Comparison of ENCODE assay signal across 8 mouse cellular contexts in the genomic region with DNA sequence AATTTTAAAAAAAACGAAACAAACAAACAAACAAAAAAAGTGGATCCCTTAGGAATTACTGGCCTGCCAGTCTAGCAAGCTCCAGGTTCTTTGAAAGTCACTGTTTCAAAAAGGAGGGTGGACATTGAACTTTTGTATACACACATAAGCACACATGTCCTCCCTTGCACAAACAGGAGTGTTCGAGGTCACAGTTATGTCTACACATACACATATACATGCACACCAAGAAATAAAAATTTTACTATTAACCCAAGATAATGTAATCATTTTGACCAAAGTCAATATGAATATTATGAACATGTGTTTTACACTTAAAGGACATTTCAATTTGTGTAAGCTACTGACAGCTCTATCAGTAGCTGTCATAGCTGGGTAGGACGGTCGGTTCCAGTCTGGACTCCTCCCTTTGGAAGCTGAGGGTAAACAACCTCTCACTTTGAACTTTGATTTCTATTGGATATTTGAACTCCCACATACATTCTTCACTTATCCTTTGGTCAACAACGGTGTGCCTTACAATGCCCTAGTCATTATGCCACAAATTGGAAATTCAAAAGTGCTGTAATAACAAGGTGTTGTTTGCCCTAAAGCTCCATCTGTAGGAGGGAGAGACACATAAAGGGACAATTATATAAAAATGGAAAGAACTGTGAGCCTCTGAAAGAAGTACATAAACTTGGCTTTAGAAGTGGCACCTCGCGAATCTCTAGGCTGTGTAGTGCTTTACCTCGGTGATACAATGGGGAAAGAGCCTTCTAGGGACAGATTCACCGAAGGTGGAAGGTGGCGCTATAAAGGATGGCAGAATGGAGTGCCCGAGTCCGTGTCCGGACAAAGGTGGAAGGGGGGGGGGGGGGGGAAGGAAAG. TPM values are rescaled to one million over a fixed set of nuclear protein-coding genes. Genes with fewer than 3 reads are reported as not detected.
DNase-seq lines count a peak whose midpoint lies in the region; ATAC-seq lines count a peak whose summit lies in the region.

No protein-coding gene starts in this region.

- peak overlapping the region; percentile 44; the same call in 1 of the 2 replicates for H3K9ac ChIP-seq in forebrain, embryonic 12.5 days
- no peak overlapping the region for H3K9ac ChIP-seq in limb, embryonic 13.5 days
- peak overlapping the region; percentile 61 for H3K9ac ChIP-seq in neural tube, embryonic 13.5 days

- H3K4me3 ChIP-seq in forebrain, embryonic 12.5 days (replicated peaks), result peak overlapping the region; percentile 89
- H3K4me3 ChIP-seq in limb, embryonic 13.5 days, result peak overlapping the region; percentile 90
- H3K4me3 ChIP-seq in neural tube, embryonic 13.5 days, result peak overlapping the region; percentile 93

- H3K4me2 ChIP-seq in forebrain, embryonic 12.5 days, result peak overlapping the region; percentile 95
- H3K4me2 ChIP-seq in limb, embryonic 13.5 days (replicated peaks), result peak overlapping the region; percentile 92
- peak overlapping the region; percentile 92 for H3K4me2 ChIP-seq in neural tube, embryonic 13.5 days

- peaks cover 40% of the 10 kb centered on the region for H3K4me1 ChIP-seq in forebrain, embryonic 12.5 days
- peaks cover 32% of the 10 kb centered on the region for H3K4me1 ChIP-seq in limb, embryonic 13.5 days
- H3K4me1 ChIP-seq in neural tube, embryonic 13.5 days (replicated peaks), result peaks cover 42% of the 10 kb centered on the region

- no peaks in the 10 kb centered on the region for H3K9me3 ChIP-seq in forebrain, embryonic 12.5 days
- H3K9me3 ChIP-seq in limb, embryonic 13.5 days, result no peaks in the 10 kb centered on the region
- H3K9me3 ChIP-seq in neural tube, embryonic 13.5 days, result no peaks in the 10 kb centered on the region

- H3K27me3 ChIP-seq in forebrain, embryonic 12.5 days, result no peaks in the 10 kb centered on the region
- no peaks in the 10 kb centered on the region for H3K27me3 ChIP-seq in limb, embryonic 13.5 days
- H3K27me3 ChIP-seq in neural tube, embryonic 13.5 days, result no peaks in the 10 kb centered on the region

- WGBS in forebrain, embryonic 12.5 days, result 30% methylated on average over 13 of the region's 13 CpGs
- 33% methylated on average over 13 of the region's 13 CpGs for WGBS in limb, embryonic 13.5 days
- WGBS in neural tube, embryonic 13.5 days, result 33% methylated on average over 13 of the region's 13 CpGs

- H3K36me3 ChIP-seq in forebrain, embryonic 12.5 days (replicated peaks), result peaks cover 9% of the 10 kb centered on the region
- H3K36me3 ChIP-seq in limb, embryonic 13.5 days, result peaks cover 7% of the 10 kb centered on the region
- peaks cover 8% of the 10 kb centered on the region for H3K36me3 ChIP-seq in neural tube, embryonic 13.5 days

- no peak for ATAC-seq in forebrain, embryonic 12.5 days (ENCODE audit: low FRiP score)
- ATAC-seq in limb, embryonic 13.5 days (ENCODE audit: low FRiP score, low read depth), result no peak
- no peak for ATAC-seq in neural tube, embryonic 13.5 days (ENCODE audit: low read depth)

- DNase-seq in kidney, adult 18-20 months, result peak; percentile 26
- DNase-seq in kidney, postnatal 10 days, result no peak
- DNase-seq in adrenal gland, adult 8-10 months, result no peak
- DNase-seq in layer of hippocampus, adult 9-10 months (ENCODE audit: low spot score), result no peak
- DNase-seq in c-Kit-positive CD71-positive TER-119-positive erythroid progenitor cells, embryonic 14.5 days (ENCODE audit: low spot score), result no peak

- H3K27ac ChIP-seq in forebrain, embryonic 12.5 days, result no peak overlapping the region
- no peak overlapping the region for H3K27ac ChIP-seq in limb, embryonic 13.5 days
- peak overlapping the region; percentile 94 for H3K27ac ChIP-seq in neural tube, embryonic 13.5 days (replicated peaks)

RNA-seq across cellular contexts. Expression of a gene that starts 1.3 kb away (rescaled TPM):
- 6.4 and 9.8 TPM in 2 replicates for polyA plus RNA-seq in forebrain, embryonic 12.5 days (2016; fragmentation: Nextera tagmentation; extraction: Ambion mirVana)
- 5.5 and 6.0 TPM in 2 replicates for polyA plus RNA-seq in limb, embryonic 13.5 days (2015; fragmentation: Nextera tagmentation; extraction: Ambion mirVana)
- 5.1 and 5.8 TPM in 2 replicates for polyA plus RNA-seq in neural tube, embryonic 13.5 days (2015; fragmentation: Nextera tagmentation; extraction: Ambion mirVana)
- 100 to 1,000 TPM in 2 of 4 experiments, 10 to 100 TPM in 2; 77.6 to 360 (median 221) TPM for total RNA-seq in adrenal gland, adult 8-10 months (2022)

RNA-seq across cellular contexts. Expression of a gene that starts 57.5 kb away (rescaled TPM):
- polyA plus RNA-seq in forebrain, embryonic 12.5 days (2016; fragmentation: Nextera tagmentation; extraction: Ambion mirVana), result 0.17 and 0.42 TPM in 2 replicates
- 0.11 and 0.42 TPM in 2 replicates for polyA plus RNA-seq in limb, embryonic 13.5 days (2015; fragmentation: Nextera tagmentation; extraction: Ambion mirVana)
- 0.13 TPM in 1 of 2 replicates, not detected in the other for polyA plus RNA-seq in neural tube, embryonic 13.5 days (2015; fragmentation: Nextera tagmentation; extraction: Ambion mirVana)
- total RNA-seq in adrenal gland, adult 8-10 months (2022), result not detected
